8 mouse cellular contexts compared by ENCODE assay signal in genomic region chr9:110631651-110632275, GRCm38 (mm10). TPM values are rescaled to one million over a fixed set of nuclear protein-coding genes. Genes with fewer than 3 reads are reported as not detected.
DNase-seq lines count a peak whose midpoint lies in the region; ATAC-seq lines count a peak whose summit lies in the region.

No protein-coding gene starts in this region.

- no peak overlapping the region for H3K9ac ChIP-seq in kidney, embryonic 14.5 days (ENCODE audit: low read depth, low read length)
- peak overlapping the region; percentile 44 for H3K9ac ChIP-seq in hindbrain, embryonic 16.5 days (ENCODE audit: low read depth, low read length)
- H3K9ac ChIP-seq in neural tube, embryonic 12.5 days, result 0 out of 2 replicates have a peak overlapping the region, but pooled peaks have one; percentile 22

- H3K36me3 ChIP-seq in kidney, embryonic 14.5 days (ENCODE audit: control insufficient read depth, insufficient read depth, low read length), result peaks cover 4% of the 10 kb centered on the region; the same call in 1 of the 2 replicates
- peaks cover 6% of the 10 kb centered on the region; the same call in 1 of the 2 replicates for H3K36me3 ChIP-seq in embryonic facial prominence, embryonic 10.5 days (replicated peaks)
- peaks cover 2% of the 10 kb centered on the region; the same call in 1 of the 2 replicates for H3K36me3 ChIP-seq in hindbrain, embryonic 16.5 days (ENCODE audit: control insufficient read depth, insufficient read depth, low read length)
- no peaks in the 10 kb centered on the region; the same call in 1 of the 2 replicates for H3K36me3 ChIP-seq in neural tube, embryonic 12.5 days

- no peak for ATAC-seq in kidney, embryonic 14.5 days (ENCODE audit: low FRiP score, low TSS enrichment)
- peak; percentile 61 for ATAC-seq in hindbrain, embryonic 16.5 days
- 0 out of 2 replicates have a peak, but pooled peaks have one; percentile 45 for ATAC-seq in neural tube, embryonic 12.5 days (ENCODE audit: low FRiP score, low read depth)

- no peak for DNase-seq in kidney, adult 18-20 months
- DNase-seq in embryonic facial prominence, embryonic 10.5 days (ENCODE audit: low spot score), result peak; percentile 59
- DNase-seq in layer of hippocampus, postnatal 10 days (ENCODE audit: low spot score in 2 of 2), result no peak
- DNase-seq in layer of hippocampus, adult 9-10 months (ENCODE audit: low spot score), result no peak
- DNase-seq in left cerebral cortex, adult 11 months (ENCODE audit: low spot score), result no peak

- 23% methylated on average over 30 of the region's 30 CpGs for WGBS in kidney, embryonic 14.5 days
- 12% methylated on average over 30 of the region's 30 CpGs for WGBS in embryonic facial prominence, embryonic 10.5 days
- 22% methylated on average over 30 of the region's 30 CpGs for WGBS in hindbrain, embryonic 16.5 days
- WGBS in neural tube, embryonic 12.5 days, result 10% methylated on average over 30 of the region's 30 CpGs

- H3K4me1 ChIP-seq in kidney, embryonic 14.5 days (ENCODE audit: control insufficient read depth, insufficient read depth, low read length), result 0 out of 2 replicates have a peak, but pooled peaks cover 7% of the 10 kb centered on the region
- H3K4me1 ChIP-seq in embryonic facial prominence, embryonic 10.5 days, result peaks cover 29% of the 10 kb centered on the region
- H3K4me1 ChIP-seq in hindbrain, embryonic 16.5 days (ENCODE audit: control insufficient read depth, insufficient read depth, low read depth, low read length), result peaks cover 5% of the 10 kb centered on the region
- H3K4me1 ChIP-seq in neural tube, embryonic 12.5 days, result 0 out of 2 replicates have a peak, but pooled peaks cover 6% of the 10 kb centered on the region

- H3K9me3 ChIP-seq in kidney, embryonic 14.5 days (ENCODE audit: control insufficient read depth, low read length), result no peaks in the 10 kb centered on the region
- no peaks in the 10 kb centered on the region for H3K9me3 ChIP-seq in embryonic facial prominence, embryonic 10.5 days
- H3K9me3 ChIP-seq in hindbrain, embryonic 16.5 days (ENCODE audit: control insufficient read depth, low read length), result no peaks in the 10 kb centered on the region
- no peaks in the 10 kb centered on the region for H3K9me3 ChIP-seq in neural tube, embryonic 12.5 days

- peaks cover 5% of the 10 kb centered on the region; the same call in 1 of the 2 replicates for H3K27me3 ChIP-seq in kidney, embryonic 14.5 days (ENCODE audit: control insufficient read depth, insufficient read depth, low read length)
- peaks cover 92% of the 10 kb centered on the region for H3K27me3 ChIP-seq in embryonic facial prominence, embryonic 10.5 days (replicated peaks; ENCODE audit: low read depth, poor library complexity, severe bottlenecking)
- no peaks in the 10 kb centered on the region for H3K27me3 ChIP-seq in hindbrain, embryonic 16.5 days (replicated peaks; ENCODE audit: control insufficient read depth, insufficient read depth, low read length)
- H3K27me3 ChIP-seq in neural tube, embryonic 12.5 days (replicated peaks), result peaks cover 28% of the 10 kb centered on the region

- peak overlapping the region; percentile 12; the same call in 1 of the 2 replicates for H3K4me3 ChIP-seq in kidney, embryonic 14.5 days (ENCODE audit: low read length)
- H3K4me3 ChIP-seq in embryonic facial prominence, embryonic 10.5 days, result peak overlapping the region; percentile 52
- peak overlapping the region; percentile 31 for H3K4me3 ChIP-seq in hindbrain, embryonic 16.5 days (ENCODE audit: low read length)
- peak overlapping the region; percentile 18 for H3K4me3 ChIP-seq in neural tube, embryonic 12.5 days

- H3K27ac ChIP-seq in kidney, embryonic 14.5 days (ENCODE audit: low read depth, low read length), result no peak overlapping the region
- 0 out of 2 replicates have a peak overlapping the region, but pooled peaks have one; percentile 25 for H3K27ac ChIP-seq in embryonic facial prominence, embryonic 10.5 days (replicated peaks)
- H3K27ac ChIP-seq in hindbrain, embryonic 16.5 days (ENCODE audit: low read depth, low read length), result no peak overlapping the region
- H3K27ac ChIP-seq in neural tube, embryonic 12.5 days, result no peak overlapping the region

- peak overlapping the region; percentile 33 for H3K4me2 ChIP-seq in kidney, embryonic 14.5 days (replicated peaks; ENCODE audit: low read depth, low read length)
- H3K4me2 ChIP-seq in hindbrain, embryonic 16.5 days (ENCODE audit: low read length), result peak overlapping the region; percentile 57
- H3K4me2 ChIP-seq in neural tube, embryonic 12.5 days (replicated peaks), result peak overlapping the region; percentile 59

RNA-seq across cellular contexts. Expression of gene Nradd, which starts 7.5 kb away (rescaled TPM):
- polyA plus RNA-seq in kidney, embryonic 14.5 days (2014; fragmentation: Nextera tagmentation; extraction: Ambion mirVana), result 23.6 and 64.4 TPM in 2 replicates
- polyA plus RNA-seq in embryonic facial prominence, embryonic 10.5 days (2016; fragmentation: Nextera tagmentation; extraction: Ambion mirVana), result 37.8 and 39.3 TPM in 2 replicates
- polyA plus RNA-seq in hindbrain, embryonic 16.5 days (2015; fragmentation: Nextera tagmentation; extraction: Ambion mirVana), result 25.8 and 30.1 TPM in 2 replicates
- 41.2 and 42.7 TPM in 2 replicates for polyA plus RNA-seq in neural tube, embryonic 12.5 days (2016; fragmentation: Nextera tagmentation; extraction: Ambion mirVana)
- total RNA-seq in layer of hippocampus, postnatal 10 days (2021), result 1 to 10 TPM; 2.1 to 2.6 TPM

RNA-seq across cellular contexts. Expression of gene Nbeal2, which starts 22.2 kb away (rescaled TPM):
- 2.6 and 4.8 TPM in 2 replicates for polyA plus RNA-seq in kidney, embryonic 14.5 days (2014; fragmentation: Nextera tagmentation; extraction: Ambion mirVana)
- polyA plus RNA-seq in embryonic facial prominence, embryonic 10.5 days (2016; fragmentation: Nextera tagmentation; extraction: Ambion mirVana), result 1.9 and 2.0 TPM in 2 replicates
- polyA plus RNA-seq in hindbrain, embryonic 16.5 days (2015; fragmentation: Nextera tagmentation; extraction: Ambion mirVana), result 3.2 and 4.8 TPM in 2 replicates
- 1.6 and 2.6 TPM in 2 replicates for polyA plus RNA-seq in neural tube, embryonic 12.5 days (2016; fragmentation: Nextera tagmentation; extraction: Ambion mirVana)
- total RNA-seq in layer of hippocampus, postnatal 10 days (2021), result 1 to 10 TPM; 9.1 to 9.8 TPM

RNA-seq across cellular contexts. Expression of gene Ccdc12, which starts 24.5 kb away (rescaled TPM):
- 160 and 193 TPM in 2 replicates for polyA plus RNA-seq in kidney, embryonic 14.5 days (2014; fragmentation: Nextera tagmentation; extraction: Ambion mirVana)
- polyA plus RNA-seq in embryonic facial prominence, embryonic 10.5 days (2016; fragmentation: Nextera tagmentation; extraction: Ambion mirVana), result 174 and 177 TPM in 2 replicates
- 88.5 and 101 TPM in 2 replicates for polyA plus RNA-seq in hindbrain, embryonic 16.5 days (2015; fragmentation: Nextera tagmentation; extraction: Ambion mirVana)
- 125 and 133 TPM in 2 replicates for polyA plus RNA-seq in neural tube, embryonic 12.5 days (2016; fragmentation: Nextera tagmentation; extraction: Ambion mirVana)
- 10 to 100 TPM; 46.7 to 49.7 TPM for total RNA-seq in layer of hippocampus, postnatal 10 days (2021)
